Mouse (Mus musculus) kidney, postnatal 14 days (tissue): ENCODE data around the gene Cox7b2.
A peak's percentile ranks its signal among the peaks of the same experiment; 100 is the strongest.
"Not testable (repeated sequence)": the region's sequence is repeated elsewhere in the genome, so short reads cannot be mapped to it uniquely, and the experiment has no call there.

Experiments
- DNase-seq: peaks from one replicate; pipeline ENCODE4 v3.0.0; 2022; ENCODE audit warnings: mixed read lengths

Gene Cox7b2

DNA sequence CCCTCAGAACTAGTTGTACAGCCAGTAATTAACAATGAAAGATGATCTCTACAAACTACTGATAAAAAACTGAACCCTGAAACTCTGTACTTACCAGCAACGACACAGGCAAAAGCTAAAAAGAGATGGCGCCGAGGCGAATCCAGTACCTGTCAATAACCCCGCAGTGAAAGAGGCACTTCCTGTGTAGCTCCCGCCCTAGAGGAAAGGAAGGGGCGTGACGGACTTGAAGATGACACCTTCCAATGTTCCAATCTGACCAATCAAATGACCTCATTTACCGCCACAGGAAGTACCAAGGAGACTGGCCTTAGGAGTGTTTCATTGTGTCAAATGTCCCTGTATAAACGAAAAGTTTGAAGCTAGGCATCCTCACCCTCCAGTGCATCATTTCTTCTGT lies at the start of gene Cox7b2:
Gene Cox7b2, minus strand, starts transcription at position 127 of the 400 bp plus-strand sequence.
- DNase-seq: no peak

GRCm38 (mm10) chr5:71595321-71595720 lies 47.3 kb upstream of the Cox7b2 start:
- DNase-seq: no peak

DNA sequence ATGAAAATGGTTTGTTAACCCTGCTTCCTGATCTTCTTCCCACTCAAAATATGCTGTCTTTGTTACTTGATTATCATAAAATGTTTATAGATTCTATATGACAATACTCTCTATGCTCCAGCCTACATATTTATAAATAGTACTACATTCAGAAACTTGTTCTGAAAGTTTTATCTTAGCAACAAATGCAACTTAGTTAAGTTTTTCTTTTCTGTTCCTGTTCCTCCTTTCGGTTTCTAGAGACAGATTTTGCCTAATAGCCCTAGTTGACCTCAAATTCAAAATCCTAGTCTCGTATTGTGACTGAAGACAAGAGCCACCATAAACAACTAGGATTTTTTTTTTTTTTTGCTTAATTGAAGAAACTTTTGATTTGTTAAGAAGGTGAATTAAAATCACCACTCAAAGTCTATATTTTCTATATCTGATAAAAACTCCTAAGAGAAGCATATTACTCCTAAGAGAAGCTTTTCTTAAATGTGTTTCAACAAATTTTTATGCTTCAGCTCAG lies 45.8 kb upstream of the Cox7b2 start:
- no peak for DNase-seq

- no peak for DNase-seq
Observed at GRCm38 (mm10) chr5:71571646-71572237, 23.7 kb upstream of the Cox7b2 start.

DNA sequence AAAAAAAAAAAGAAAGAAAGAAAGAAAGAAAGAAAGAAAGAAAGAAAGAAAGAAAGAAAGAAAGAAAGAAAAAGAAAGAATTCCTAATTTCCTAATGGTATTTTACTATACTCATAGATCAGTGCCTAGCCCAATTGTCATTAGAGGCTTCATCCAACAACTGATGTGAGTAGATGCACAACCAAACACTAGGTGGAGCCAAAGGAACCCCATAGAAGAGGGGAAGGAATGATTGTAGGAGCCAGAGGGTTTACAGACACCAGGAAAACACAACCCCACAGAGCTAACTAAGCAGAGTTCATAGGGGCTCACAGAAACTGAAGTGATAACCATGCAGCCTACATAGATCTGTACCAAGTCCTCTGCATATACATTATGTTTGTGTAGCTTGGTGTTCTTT lies 2.5 kb downstream of the Cox7b2 start:
- peak; percentile 1 for DNase-seq

DNA sequence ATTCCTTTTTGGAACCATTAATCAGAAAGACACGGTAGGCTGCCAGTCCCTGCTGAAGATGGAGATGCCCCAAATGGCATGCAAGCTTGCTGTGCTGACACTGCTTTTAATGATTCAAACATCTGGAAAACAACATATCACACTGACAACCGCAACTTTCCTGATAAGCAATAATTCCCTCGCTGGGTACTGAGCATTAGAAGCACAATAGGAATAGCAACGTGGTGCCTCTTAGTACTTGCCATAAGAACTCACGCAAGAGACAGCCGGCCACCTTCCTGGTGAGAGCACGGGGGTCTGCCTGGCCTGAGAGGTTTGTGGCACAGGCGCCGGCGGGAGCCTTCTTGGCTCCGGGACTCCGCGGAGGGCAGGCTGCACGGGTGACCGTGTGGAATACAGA lies 22.5 kb downstream of the Cox7b2 start:
- not testable (repeated sequence) for DNase-seq

DNA sequence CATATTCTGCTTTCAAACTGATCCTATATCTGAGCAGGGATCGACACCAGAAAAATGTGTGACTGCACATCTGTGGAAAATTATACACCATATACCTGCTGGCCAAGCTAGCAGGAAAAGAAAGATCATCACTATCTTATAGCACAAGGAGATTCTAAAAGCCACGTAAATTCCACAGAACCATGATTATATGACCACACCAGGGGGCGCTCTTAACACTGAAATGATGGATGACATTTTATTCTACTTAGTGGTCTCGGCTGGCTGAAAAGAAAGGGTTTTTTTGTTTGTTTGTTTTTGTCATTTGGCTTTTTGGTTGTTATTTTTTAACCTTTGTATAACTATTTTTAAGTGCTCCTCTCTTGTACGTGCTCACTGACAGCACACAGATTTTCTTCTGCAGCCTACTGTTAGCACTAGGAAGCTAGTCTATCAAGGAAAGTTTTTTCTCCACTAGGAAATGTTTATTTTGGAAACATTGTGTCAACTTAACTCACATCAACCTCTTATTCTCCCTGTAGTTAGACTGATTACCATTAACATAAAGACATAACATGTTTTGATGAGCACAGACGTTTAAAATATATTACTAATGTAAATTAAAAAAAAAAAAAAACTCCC lies 45.8 kb downstream of the Cox7b2 start:
- peak; percentile 37 for DNase-seq

DNA sequence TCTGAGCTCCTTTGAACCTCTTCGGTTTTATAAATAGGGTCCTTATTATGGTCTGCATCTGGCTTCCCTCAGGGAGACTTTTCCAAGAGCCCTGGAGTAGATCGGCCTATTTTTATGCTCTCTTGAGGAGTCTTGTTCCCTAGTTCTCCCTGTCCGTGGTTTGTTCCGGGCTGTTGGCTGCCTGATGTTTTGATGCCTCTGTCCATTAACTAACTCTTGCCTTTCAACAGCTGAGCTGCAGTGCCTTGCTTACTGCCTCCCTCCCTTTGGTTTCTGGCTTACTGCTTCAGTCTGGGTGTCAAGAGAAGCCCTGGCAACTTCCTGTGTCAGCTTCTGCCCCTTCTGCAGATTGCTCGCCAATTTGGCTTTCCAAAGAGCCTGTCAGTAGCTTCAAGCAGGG lies 52.4 kb downstream of the Cox7b2 start:
- no peak for DNase-seq

DNA sequence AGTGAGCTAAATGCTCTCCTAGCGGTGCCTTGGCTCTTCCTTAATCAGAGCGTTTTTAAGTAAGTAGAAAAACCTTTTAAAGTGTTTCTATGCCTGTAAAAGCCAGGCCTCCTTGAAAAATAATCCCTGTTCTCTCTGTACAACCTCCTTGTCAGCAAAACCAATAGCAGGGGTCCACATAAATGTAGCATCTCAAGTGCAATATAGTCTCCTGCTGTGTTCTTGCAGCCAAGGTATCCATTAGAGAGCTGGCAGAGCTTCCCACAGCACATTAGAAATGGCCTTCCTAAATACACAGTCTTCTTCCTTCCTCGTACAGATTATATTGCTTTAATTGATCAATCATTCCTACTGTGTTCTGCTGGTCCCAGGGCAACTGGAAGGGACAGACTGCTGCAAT lies 91.0 kb downstream of the Cox7b2 start:
- no peak for DNase-seq

DNA sequence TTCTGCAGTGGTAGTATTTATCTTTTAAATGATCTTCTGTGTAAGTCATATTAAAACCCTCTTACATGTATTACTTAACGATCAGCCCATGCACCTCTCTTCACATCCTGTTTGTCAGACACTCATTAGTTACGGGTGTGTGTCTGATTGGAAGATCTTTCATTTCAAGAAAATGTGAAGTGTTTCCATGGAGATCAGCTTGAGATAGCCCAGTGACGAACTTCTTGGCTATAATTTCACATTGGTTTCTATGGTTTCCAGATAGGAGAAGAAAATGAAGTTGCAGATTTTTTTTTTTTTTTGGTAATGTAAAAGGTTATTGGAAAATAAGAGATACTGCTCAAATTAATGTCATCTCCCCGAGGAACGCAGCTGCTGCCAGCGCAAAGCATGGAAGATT lies 107.8 kb downstream of the Cox7b2 start:
- DNase-seq: no peak
